Mouse (Mus musculus) cerebellum, adult 8-10 months (tissue): Measurements from ENCODE around the gene Zkscan14.
"Not testable (repeated sequence)": the region's sequence is repeated elsewhere in the genome, so short reads cannot be mapped to it uniquely, and the experiment has no call there.

Experiments used
- DNase-seq: peaks from one replicate; pipeline ENCODE4 v3.0.0; 2022

The Zkscan14 gene

GRCm38 (mm10) chr5:145201321-145201991 is at the start of gene Zkscan14:
Zkscan14 (minus strand) TSS chr5:145201868.
- peak; percentile 73 for DNase-seq

- no peak for DNase-seq
Measured at GRCm38 (mm10) chr5:145249520-145249919, 47.9 kb upstream of the Zkscan14 start.

- no peak for DNase-seq
Measured at GRCm38 (mm10) chr5:145234636-145235035, 33.0 kb upstream of the Zkscan14 start.

GRCm38 (mm10) chr5:145231893-145232411 is 30.3 kb upstream of the Zkscan14 start:
- DNase-seq: no peak

- peak; percentile 97 for DNase-seq
Measured at GRCm38 (mm10) chr5:145231367-145231871, 29.8 kb upstream of the Zkscan14 start, which contains the start of gene Zfp655. Zfp655 (plus strand) TSS chr5:145231715.

- DNase-seq: no peak
Measured at GRCm38 (mm10) chr5:145230641-145231040, 29.0 kb upstream of the Zkscan14 start.

- DNase-seq: not testable (repeated sequence)
Measured at GRCm38 (mm10) chr5:145229283-145229682, 27.6 kb upstream of the Zkscan14 start.

- no peak for DNase-seq
Measured at GRCm38 (mm10) chr5:145226453-145226852, 24.8 kb upstream of the Zkscan14 start.

GRCm38 (mm10) chr5:145223395-145223794 is 21.7 kb upstream of the Zkscan14 start:
- no peak for DNase-seq

GRCm38 (mm10) chr5:145222840-145223239 is 21.2 kb upstream of the Zkscan14 start:
- DNase-seq: no peak

GRCm38 (mm10) chr5:145219981-145220380 is 18.3 kb upstream of the Zkscan14 start:
- no peak for DNase-seq

GRCm38 (mm10) chr5:145218671-145219070 is 17.0 kb upstream of the Zkscan14 start:
- DNase-seq: no peak

GRCm38 (mm10) chr5:145218206-145218605 is 16.5 kb upstream of the Zkscan14 start:
- DNase-seq: no peak

- DNase-seq: no peak
Measured at GRCm38 (mm10) chr5:145217746-145218145, 16.1 kb upstream of the Zkscan14 start.

- DNase-seq: no peak
Measured at GRCm38 (mm10) chr5:145214679-145215078, 13.0 kb upstream of the Zkscan14 start.

- no peak for DNase-seq
Measured at GRCm38 (mm10) chr5:145213505-145213904, 11.8 kb upstream of the Zkscan14 start.

- DNase-seq: no peak
Measured at GRCm38 (mm10) chr5:145212216-145212615, 10.5 kb upstream of the Zkscan14 start.

- DNase-seq: no peak
Measured at GRCm38 (mm10) chr5:145211340-145211739, 9.7 kb upstream of the Zkscan14 start.

GRCm38 (mm10) chr5:145208391-145208790 is 6.7 kb upstream of the Zkscan14 start:
- DNase-seq: not testable (repeated sequence)

GRCm38 (mm10) chr5:145207954-145208353 is 6.3 kb upstream of the Zkscan14 start:
- no peak for DNase-seq

GRCm38 (mm10) chr5:145207385-145207784 is 5.7 kb upstream of the Zkscan14 start:
- no peak for DNase-seq

- no peak for DNase-seq
Measured at GRCm38 (mm10) chr5:145205041-145205440, 3.4 kb upstream of the Zkscan14 start.

- DNase-seq: peak; percentile 97
Measured at GRCm38 (mm10) chr5:145203936-145204691, 2.4 kb upstream of the Zkscan14 start, which contains the start of gene Zkscan5. Zkscan5 (plus strand) TSS chr5:145204562.

- DNase-seq: no peak
Measured at GRCm38 (mm10) chr5:145202446-145202845, 778 bp upstream of the Zkscan14 start.
